Mouse (Mus musculus) limb, embryonic 10.5 days (tissue): ENCODE measurements around the gene Stk38. TPM values are rescaled to one million over a fixed set of nuclear protein-coding genes. Genes with fewer than 3 reads are reported as not detected.
A peak's percentile ranks its signal among the peaks of the same experiment; 100 is the strongest.

ENCODE experiments used
- DNase-seq: peaks from one replicate; pipeline ENCODE4 v3.0.0-alpha.2; 2017; ENCODE audit warnings: low spot score
- H3K27ac ChIP-seq: fragments of 300-500 bp; sonication (generic); 2 replicates; pipeline ENCODE4 v1.5.1; 2016; ENCODE audit warnings: mild to moderate bottlenecking
- H3K27me3 ChIP-seq: fragments of 300-500 bp; sonication (generic); 2 replicates; pipeline ENCODE4 v1.6.1; 2016; ENCODE audit warnings: low read depth, mild to moderate bottlenecking; ENCODE audit not compliant: poor library complexity, severe bottlenecking
- H3K36me3 ChIP-seq: fragments of 300-500 bp; sonication (generic); 2 replicates; pipeline ENCODE4 v1.6.1; 2016; ENCODE audit warnings: mild to moderate bottlenecking, moderate library complexity
- H3K4me1 ChIP-seq: fragments of 300-500 bp; sonication (generic); 2 replicates; pipeline ENCODE4 v1.6.1; 2016
- H3K4me3 ChIP-seq: fragments of 300-500 bp; sonication (generic); 2 replicates; pipeline ENCODE4 v1.5.1; 2016; ENCODE audit warnings: mild to moderate bottlenecking, moderate library complexity
- H3K9me3 ChIP-seq: fragments of 300-500 bp; sonication (generic); replicated peaks from 2 replicates; pipeline ENCODE4 v1.6.1; 2016; ENCODE audit warnings: mild to moderate bottlenecking
- WGBS: fragments of 180-500 bp; shearing (Covaris S2); methylation state at CpG from one replicate; pipeline ENCODE4 v1.1.7; 2016; 5-methylcytosine and 5-hydroxymethylcytosine counted together
- polyA plus RNA-seq: library from polyadenylated mRNA; unstranded; fragments of >200 nt; fragmentation: Nextera tagmentation; extraction: Ambion mirVana; gene quantifications from 2 replicates; pipeline ENCODE4 v1.2.1, GENCODE M21; 2016

Gene Stk38
- 116 and 131 TPM in 2 replicates for polyA plus RNA-seq

GRCm38 (mm10) chr17:29007641-29008325 lies at the start of gene Stk38:
TSS of gene Stk38 (minus strand) at chr17:29007995.
- WGBS: under 1% methylated on average over 65 of the region's 65 CpGs
- no peaks in the 10 kb centered on the region for H3K9me3 ChIP-seq
- peaks cover 16% of the 10 kb centered on the region for H3K36me3 ChIP-seq
- H3K4me1 ChIP-seq: peaks cover 24% of the 10 kb centered on the region
- DNase-seq: peak; percentile 97
- H3K27ac ChIP-seq: peak within 1 kb of the TSS; percentile 95
- H3K27me3 ChIP-seq: no peaks in the 10 kb centered on the region
- peak within 1 kb of the TSS; percentile 96 for H3K4me3 ChIP-seq

- no peak overlapping the region for H3K4me3 ChIP-seq
- H3K27ac ChIP-seq: peak overlapping the region; percentile 66
- no peaks in the 10 kb centered on the region for H3K9me3 ChIP-seq
- no peaks in the 10 kb centered on the region for H3K27me3 ChIP-seq
- H3K36me3 ChIP-seq: peaks cover 5% of the 10 kb centered on the region; the same call in 1 of the 2 replicates
- no peak for DNase-seq
- peaks cover 44% of the 10 kb centered on the region for H3K4me1 ChIP-seq
- WGBS: 79% methylated on average over 11 of the region's 11 CpGs
These were observed 49.6 kb upstream of the Stk38 start for GRCm38 (mm10) chr17:29057361-29057890.

DNA sequence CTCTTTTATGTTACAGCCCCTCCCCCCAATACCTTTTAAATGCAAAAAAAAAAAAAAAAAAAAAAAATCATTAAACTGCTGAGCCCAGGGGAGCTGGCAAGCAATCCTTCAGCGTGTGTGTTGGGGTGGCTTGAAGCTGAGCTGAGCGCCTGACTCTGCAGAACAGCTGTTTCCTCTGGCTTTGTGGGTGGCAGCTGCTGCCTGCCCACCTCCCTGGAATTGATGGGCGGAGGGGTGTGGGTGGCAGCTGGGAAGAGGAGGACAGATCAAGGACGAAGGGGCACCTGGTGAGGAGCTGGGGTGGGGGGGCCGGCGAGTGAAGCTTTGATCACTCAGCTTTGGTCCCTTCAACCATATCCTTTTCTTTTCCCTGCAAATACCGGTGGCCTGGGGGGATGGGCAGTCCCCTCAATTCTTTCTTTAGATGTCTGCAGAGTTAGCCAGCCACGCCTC lies 48.9 kb upstream of the Stk38 start:
- Histone ChIP-seq H3K9me3 (no peaks in the 10 kb centered on the region), H3K4me1 (peaks cover 40% of the 10 kb centered on the region), H3K36me3 (peaks cover 5% of the 10 kb centered on the region; the same call in 1 of the 2 replicates), H3K27me3 (no peaks in the 10 kb centered on the region), H3K4me3 (no peak overlapping the region; the same call in 1 of the 2 replicates), H3K27ac (peak overlapping the region; percentile 66)
- 3% methylated on average over 8 of the region's 8 CpGs for WGBS
- peak; percentile 58 for DNase-seq

DNA sequence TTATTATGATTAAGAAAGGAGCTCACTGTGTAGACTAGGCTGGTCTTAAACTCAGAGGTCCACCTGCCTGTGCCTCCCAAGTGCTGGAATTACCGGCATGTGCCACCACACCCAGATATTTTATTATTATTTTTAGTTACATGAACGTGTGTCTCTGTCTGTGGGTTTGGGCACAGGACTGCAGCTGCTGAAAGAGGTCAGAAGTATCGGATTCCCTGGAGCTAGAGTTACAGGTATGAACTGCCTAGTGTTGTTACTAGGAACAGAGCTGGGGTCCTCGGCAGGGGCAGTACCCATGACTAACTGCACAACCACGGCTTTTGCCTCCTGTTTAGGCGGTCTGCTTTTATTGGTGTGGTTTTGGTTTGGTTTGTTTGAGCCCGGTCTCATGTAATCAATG lies 48.4 kb upstream of the Stk38 start:
- H3K4me1 ChIP-seq: peaks cover 39% of the 10 kb centered on the region
- H3K27me3 ChIP-seq: no peaks in the 10 kb centered on the region
- no peak overlapping the region for H3K4me3 ChIP-seq
- peaks cover 5% of the 10 kb centered on the region; the same call in 1 of the 2 replicates for H3K36me3 ChIP-seq
- 16% methylated on average over 7 of the region's 7 CpGs for whole genome bisulfite sequencing
- H3K27ac ChIP-seq: peak overlapping the region; percentile 66; the same call in 1 of the 2 replicates
- DNase-seq: no peak
- no peaks in the 10 kb centered on the region for H3K9me3 ChIP-seq

DNA sequence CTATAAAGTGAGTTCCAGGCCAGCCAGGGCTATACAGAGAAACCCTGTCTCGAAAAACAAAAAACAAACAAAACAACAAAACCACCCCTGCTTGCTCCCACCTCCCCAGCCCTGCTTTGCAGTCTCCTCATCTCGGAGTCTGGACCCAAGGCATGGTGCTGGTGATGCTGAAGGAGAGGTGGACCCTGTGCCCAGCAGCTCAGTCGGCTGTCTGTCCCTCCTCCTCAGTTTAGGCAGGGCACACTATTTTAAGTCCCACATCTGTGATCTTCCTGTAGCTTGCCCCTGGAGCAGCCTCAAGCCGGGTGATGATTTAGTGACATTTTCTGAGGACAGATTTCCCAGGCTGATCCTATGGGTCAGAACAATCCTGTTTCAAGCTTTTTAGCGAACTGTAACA lies 47.8 kb upstream of the Stk38 start:
- WGBS: 59% methylated on average over 5 of the region's 5 CpGs
- Histone ChIP-seq H3K27me3 (no peaks in the 10 kb centered on the region), H3K36me3 (peaks cover 5% of the 10 kb centered on the region; the same call in 1 of the 2 replicates), H3K9me3 (no peaks in the 10 kb centered on the region), H3K27ac (peak overlapping the region; percentile 42; the same call in 1 of the 2 replicates), H3K4me1 (peaks cover 45% of the 10 kb centered on the region), H3K4me3 (no peak overlapping the region)
- no peak for DNase-seq

- WGBS: 81% methylated on average over 6 of the region's 6 CpGs
- Histone ChIP-seq H3K36me3 (peaks cover 5% of the 10 kb centered on the region; the same call in 1 of the 2 replicates), H3K9me3 (no peaks in the 10 kb centered on the region), H3K4me1 (peaks cover 53% of the 10 kb centered on the region), H3K27me3 (no peaks in the 10 kb centered on the region), H3K4me3 (no peak overlapping the region), H3K27ac (no peak overlapping the region)
- DNase-seq: no peak
These were observed 46.6 kb upstream of the Stk38 start for GRCm38 (mm10) chr17:29054429-29054828.

GRCm38 (mm10) chr17:29053841-29054240 lies 46.0 kb upstream of the Stk38 start:
- no peak for DNase-seq

GRCm38 (mm10) chr17:29053067-29053466 lies 45.3 kb upstream of the Stk38 start:
- 78% methylated on average over 6 of the region's 6 CpGs for WGBS
- Histone ChIP-seq H3K9me3 (no peaks in the 10 kb centered on the region), H3K27ac (no peak overlapping the region), H3K4me1 (peaks cover 48% of the 10 kb centered on the region), H3K27me3 (no peaks in the 10 kb centered on the region), H3K4me3 (no peak overlapping the region), H3K36me3 (peaks cover 7% of the 10 kb centered on the region)
- no peak for DNase-seq

More at GRCm38 (mm10) chr17:29053841-29054240, 46.0 kb upstream of the Stk38 start:
- Histone ChIP-seq H3K4me1 (peaks cover 53% of the 10 kb centered on the region), H3K9me3 (no peaks in the 10 kb centered on the region), H3K4me3 (no peak overlapping the region), H3K27ac (no peak overlapping the region), H3K36me3 (peaks cover 5% of the 10 kb centered on the region; the same call in 1 of the 2 replicates), H3K27me3 (no peaks in the 10 kb centered on the region)
- 84% methylated on average over 7 of the region's 7 CpGs for WGBS

- Histone ChIP-seq H3K27ac (no peak overlapping the region), H3K4me1 (peaks cover 28% of the 10 kb centered on the region), H3K4me3 (no peak overlapping the region), H3K9me3 (no peaks in the 10 kb centered on the region), H3K27me3 (no peaks in the 10 kb centered on the region), H3K36me3 (peaks cover 28% of the 10 kb centered on the region)
- no peak for DNase-seq
- WGBS: 27% methylated on average over 14 of the region's 14 CpGs
These were observed 43.0 kb upstream of the Stk38 start for GRCm38 (mm10) chr17:29050791-29051190.

DNA sequence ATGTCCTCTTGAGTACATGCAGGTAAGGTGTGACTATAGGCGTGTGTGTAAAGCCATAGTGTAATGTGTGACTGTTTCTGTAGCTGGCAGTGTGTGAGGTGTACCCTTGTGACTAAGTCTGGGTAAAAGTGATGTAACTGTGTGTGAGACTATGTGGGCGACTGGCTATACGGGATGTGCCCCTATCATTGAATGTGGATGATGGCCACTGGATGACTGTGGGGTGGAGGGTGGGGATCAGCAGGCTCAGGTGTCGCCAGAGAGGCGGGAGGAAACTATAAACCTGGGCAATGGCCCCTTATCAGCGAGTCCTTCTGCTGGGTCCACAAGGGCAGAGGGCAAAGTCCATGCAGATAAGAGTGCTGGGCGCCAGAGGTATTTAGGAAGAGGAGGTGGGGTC lies 42.1 kb upstream of the Stk38 start:
- Histone ChIP-seq H3K27ac (no peak overlapping the region), H3K27me3 (no peaks in the 10 kb centered on the region), H3K36me3 (peaks cover 37% of the 10 kb centered on the region), H3K4me1 (peaks cover 24% of the 10 kb centered on the region), H3K9me3 (no peaks in the 10 kb centered on the region), H3K4me3 (no peak overlapping the region)
- no peak for DNase-seq
- WGBS: 81% methylated on average over 7 of the region's 7 CpGs

DNA sequence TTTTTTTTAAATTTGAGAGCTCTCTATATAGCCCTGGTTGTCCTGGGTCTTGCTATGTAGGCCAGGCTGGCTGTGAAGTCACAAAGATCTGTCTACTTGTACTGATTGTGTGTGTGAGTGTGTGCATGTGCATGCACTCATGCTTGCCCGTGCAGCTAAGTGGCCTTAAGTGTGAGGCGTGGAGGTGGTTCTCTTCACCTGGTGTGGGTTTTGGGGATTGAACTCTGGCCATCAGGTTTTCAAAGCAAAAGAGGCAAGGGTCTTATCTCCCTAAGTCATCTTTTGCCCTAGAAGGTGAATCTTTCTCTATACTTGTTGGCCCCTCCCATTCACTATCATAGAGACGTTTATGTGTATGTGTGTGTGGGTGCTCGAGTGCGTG lies 41.7 kb upstream of the Stk38 start:
- 80% methylated on average over 5 of the region's 5 CpGs for whole genome bisulfite sequencing
- Histone ChIP-seq H3K4me1 (peaks cover 24% of the 10 kb centered on the region), H3K27me3 (no peaks in the 10 kb centered on the region), H3K27ac (no peak overlapping the region), H3K4me3 (no peak overlapping the region), H3K36me3 (peaks cover 41% of the 10 kb centered on the region), H3K9me3 (no peaks in the 10 kb centered on the region)
- DNase-seq: no peak

GRCm38 (mm10) chr17:29048748-29049507 lies 41.1 kb upstream of the Stk38 start:
- DNase-seq: peak; percentile 88
- no peak overlapping the region for H3K4me3 ChIP-seq
- H3K36me3 ChIP-seq: peaks cover 47% of the 10 kb centered on the region
- H3K27ac ChIP-seq: no peak overlapping the region
- no peaks in the 10 kb centered on the region for H3K9me3 ChIP-seq
- WGBS: 23% methylated on average over 13 of the region's 13 CpGs
- H3K4me1 ChIP-seq: peaks cover 18% of the 10 kb centered on the region
- no peaks in the 10 kb centered on the region for H3K27me3 ChIP-seq
